Mouse (Mus musculus) heart, embryonic 12.5 days (tissue): ENCODE results near the gene Polr3c. TPM values are rescaled to one million over a fixed set of nuclear protein-coding genes. Genes with fewer than 3 reads are reported as not detected.

Experiments used
- ATAC-seq: fragments of 200-750 bp; cut with Nextera tagmentation; 2 replicates; pipeline ENCODE4 v1.8.0; 2017; ENCODE audit warnings: moderate TSS enrichment, moderate library complexity; ENCODE audit not compliant: insufficient number of reproducible peaks, low FRiP score
- H3K27ac ChIP-seq: fragments of 300-500 bp; sonication (generic); 2 replicates; pipeline ENCODE4 v1.5.1; 2016; ENCODE audit warnings: mild to moderate bottlenecking, moderate library complexity; ENCODE audit not compliant: poor library complexity, severe bottlenecking
- H3K27me3 ChIP-seq: fragments of 300-500 bp; sonication (generic); replicated peaks from 2 replicates; pipeline ENCODE4 v1.6.1; 2016; ENCODE audit warnings: mild to moderate bottlenecking, moderate library complexity
- H3K36me3 ChIP-seq: fragments of 300-500 bp; sonication (generic); 2 replicates; pipeline ENCODE4 v1.6.1; 2016; ENCODE audit warnings: mild to moderate bottlenecking, moderate library complexity
- H3K4me1 ChIP-seq: fragments of 300-500 bp; sonication (generic); replicated peaks from 2 replicates; pipeline ENCODE4 v1.6.1; 2016; ENCODE audit warnings: mild to moderate bottlenecking
- H3K4me2 ChIP-seq: fragments of 300-500 bp; sonication (generic); 2 replicates; pipeline ENCODE4 v1.6.1; 2016; ENCODE audit warnings: mild to moderate bottlenecking, moderate library complexity
- H3K4me3 ChIP-seq: fragments of 300-500 bp; sonication (generic); 2 replicates; pipeline ENCODE4 v1.5.1; 2016; ENCODE audit warnings: mild to moderate bottlenecking
- H3K9ac ChIP-seq: fragments of 300-500 bp; sonication (generic); 2 replicates; pipeline ENCODE4 v1.6.1; 2016; ENCODE audit warnings: mild to moderate bottlenecking, moderate library complexity
- H3K9me3 ChIP-seq: fragments of 300-500 bp; sonication (generic); replicated peaks from 2 replicates; pipeline ENCODE4 v1.6.1; 2016; ENCODE audit warnings: mild to moderate bottlenecking, moderate library complexity
- WGBS: fragments of 180-500 bp; shearing (Covaris S2); methylation state at CpG from one replicate; pipeline ENCODE4 v1.1.7; 2016; 5-methylcytosine and 5-hydroxymethylcytosine counted together
- polyA plus RNA-seq: library from polyadenylated mRNA; unstranded; fragments of >200 nt; fragmentation: Nextera tagmentation; extraction: Ambion mirVana; gene quantifications from 2 replicates; pipeline ENCODE4 v1.2.1, GENCODE M21; 2016

Gene Polr3c
- polyA plus RNA-seq, 1 experiment from 2014 or later: 27.6 TPM

DNA sequence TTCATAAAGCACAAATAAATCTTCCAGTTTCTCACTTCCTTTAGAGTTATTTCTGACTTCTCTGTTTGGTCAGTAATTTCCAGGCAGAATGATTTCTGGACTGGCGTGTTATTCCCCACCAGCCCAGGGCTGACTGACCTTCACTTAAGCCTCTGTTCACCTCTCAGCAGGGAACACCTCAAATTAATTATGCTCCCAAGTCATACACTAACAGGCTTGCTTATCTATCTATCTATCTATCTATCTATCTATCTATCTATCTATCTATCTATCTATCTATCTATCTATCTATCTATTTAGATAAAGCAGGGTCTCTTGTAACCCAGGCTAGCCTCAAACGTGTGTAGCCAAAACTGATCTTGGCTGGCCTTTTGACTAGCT, 18.8 kb downstream of the Polr3c start:
- peak overlapping the region; percentile 50; the same call in 1 of the 2 replicates for H3K4me3 ChIP-seq
- WGBS: 55% methylated on average over 2 of the region's 2 CpGs
- H3K9me3 ChIP-seq: no peaks in the 10 kb centered on the region
- H3K4me2 ChIP-seq: peak overlapping the region; percentile 90
- no peak overlapping the region; the same call in 1 of the 2 replicates for H3K9ac ChIP-seq
- no peaks in the 10 kb centered on the region for H3K27me3 ChIP-seq
- no peak overlapping the region for H3K27ac ChIP-seq
- ATAC-seq: no peak
- peaks cover 5% of the 10 kb centered on the region; the same call in 1 of the 2 replicates for H3K4me1 ChIP-seq
- H3K36me3 ChIP-seq: peaks cover 59% of the 10 kb centered on the region

DNA sequence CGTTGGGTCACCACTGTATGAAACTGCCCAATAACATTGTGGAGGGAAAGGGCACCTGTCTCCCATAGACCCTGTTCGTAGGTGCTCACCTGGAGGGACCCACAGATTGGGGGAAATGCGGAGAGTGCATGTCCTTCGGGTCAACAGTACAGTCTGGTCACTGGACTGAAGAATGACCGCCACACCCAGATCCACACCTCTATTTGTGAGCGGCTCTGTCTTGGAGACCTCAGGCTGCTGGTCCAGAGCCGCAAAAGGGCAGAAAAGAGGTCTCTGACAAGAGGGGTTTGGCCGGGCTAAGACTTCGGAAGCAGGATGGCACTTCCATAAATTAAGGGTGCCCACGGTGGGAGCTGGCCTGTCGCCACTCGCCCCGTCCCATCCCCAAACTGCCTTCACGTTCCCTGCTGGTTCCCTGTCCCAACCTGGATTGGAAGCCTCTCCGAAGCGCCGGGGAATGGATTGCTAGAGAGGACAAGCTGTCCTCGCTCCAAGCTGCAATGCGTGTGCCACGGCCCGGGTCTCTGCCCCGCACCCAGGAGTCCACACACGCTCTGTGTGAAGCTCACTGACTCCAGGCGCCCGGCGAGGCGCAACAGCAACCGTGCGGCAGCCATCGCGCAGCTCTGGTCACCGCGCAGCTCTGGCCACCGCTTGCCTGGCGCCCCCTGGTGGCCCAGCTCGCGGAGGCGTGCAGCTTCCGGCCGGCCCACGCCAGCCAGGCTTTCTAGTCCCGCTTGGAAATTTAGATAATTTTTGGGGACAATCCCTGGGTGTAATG, 19.3 kb downstream of the Polr3c start, which contains the start of gene Nudt17:
TSS of gene Nudt17 (minus strand) at position 660 of the 781 bp plus-strand sequence.
- H3K9me3 ChIP-seq: no peaks in the 10 kb centered on the region
- H3K27me3 ChIP-seq: no peaks in the 10 kb centered on the region
- WGBS: 5% methylated on average over 42 of the region's 42 CpGs
- H3K4me1 ChIP-seq: peaks cover 5% of the 10 kb centered on the region; the same call in 1 of the 2 replicates
- peak; percentile 80 for ATAC-seq
- peaks cover 59% of the 10 kb centered on the region for H3K36me3 ChIP-seq
- peak within 1 kb of the TSS; percentile 72 for H3K9ac ChIP-seq
- H3K4me3 ChIP-seq: peak within 1 kb of the TSS; percentile 50
- peak within 1 kb of the TSS; percentile 90 for H3K4me2 ChIP-seq
- no peak within 1 kb of the TSS for H3K27ac ChIP-seq

DNA sequence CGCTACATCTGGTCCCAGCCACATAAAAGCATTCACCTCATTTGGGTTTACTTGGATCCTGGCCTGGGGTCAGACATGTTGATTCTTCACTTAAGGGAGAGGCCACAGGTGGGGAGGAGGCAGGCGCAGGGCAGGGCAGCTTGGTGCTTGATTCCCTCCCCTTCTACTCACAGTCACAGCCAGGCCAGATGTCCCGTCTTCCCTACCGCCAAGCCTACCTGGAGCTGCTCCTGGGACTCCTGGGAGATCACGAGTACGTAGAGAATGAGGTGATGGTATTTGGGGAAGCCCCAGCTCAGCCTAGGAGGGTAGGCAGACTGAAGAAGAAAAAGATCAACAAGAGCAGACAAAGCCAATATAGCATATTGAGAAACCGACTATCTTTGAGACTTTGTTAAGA, 20.4 kb downstream of the Polr3c start:
- Histone ChIP-seq H3K27ac (no peak overlapping the region), H3K36me3 (peaks cover 56% of the 10 kb centered on the region), H3K4me2 (no peak overlapping the region), H3K4me1 (peaks cover 5% of the 10 kb centered on the region; the same call in 1 of the 2 replicates), H3K9ac (no peak overlapping the region), H3K27me3 (no peaks in the 10 kb centered on the region), H3K4me3 (no peak overlapping the region), H3K9me3 (no peaks in the 10 kb centered on the region)
- no peak for ATAC-seq
- 69% methylated on average over 7 of the region's 7 CpGs for WGBS

DNA sequence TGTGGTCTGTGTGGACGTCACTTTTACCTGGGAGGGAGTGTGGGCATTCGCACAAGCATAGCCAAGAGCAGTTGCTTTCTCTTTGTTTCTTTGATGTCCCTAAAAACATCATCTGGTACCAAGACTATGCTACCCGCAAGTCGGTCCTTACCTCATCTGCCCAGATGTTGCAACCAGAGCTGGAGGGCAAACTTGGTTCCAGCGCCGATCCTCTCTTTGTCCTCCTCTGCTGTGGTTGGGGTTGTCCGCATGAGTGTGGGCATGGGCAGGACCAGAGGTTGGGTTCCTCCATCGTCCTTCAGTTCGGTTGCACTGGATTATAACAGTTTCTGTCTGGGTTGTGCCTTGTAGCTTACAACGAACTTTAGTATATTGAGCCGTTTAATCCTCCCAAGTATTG, 21.2 kb downstream of the Polr3c start:
- ATAC-seq: no peak
- peaks cover 55% of the 10 kb centered on the region for H3K36me3 ChIP-seq
- H3K4me1 ChIP-seq: peaks cover 5% of the 10 kb centered on the region; the same call in 1 of the 2 replicates
- H3K27ac ChIP-seq: no peak overlapping the region
- no peak overlapping the region for H3K9ac ChIP-seq
- no peak overlapping the region for H3K4me3 ChIP-seq
- no peak overlapping the region for H3K4me2 ChIP-seq
- WGBS: 90% methylated on average over 11 of the region's 11 CpGs
- H3K9me3 ChIP-seq: no peaks in the 10 kb centered on the region
- no peaks in the 10 kb centered on the region for H3K27me3 ChIP-seq

DNA sequence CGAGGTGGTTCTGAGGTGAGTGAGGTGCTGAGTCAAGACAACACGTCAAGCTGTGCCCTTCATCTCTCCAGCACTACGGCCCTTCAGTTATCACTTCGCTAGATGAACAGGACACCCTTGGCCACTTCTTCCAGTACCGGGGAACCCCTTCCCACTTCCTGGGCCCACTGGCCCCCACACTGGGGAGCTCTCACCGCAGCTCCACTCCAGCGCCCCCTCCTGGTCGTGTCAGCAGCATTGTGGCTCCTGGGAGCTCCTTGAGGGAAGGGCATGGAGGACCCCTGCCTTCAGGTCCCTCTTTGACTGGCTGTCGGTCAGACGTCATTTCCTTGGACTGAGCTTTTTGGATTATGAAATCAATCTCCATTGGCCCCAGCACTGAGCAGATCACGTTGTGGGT, 22.6 kb downstream of the Polr3c start:
- peaks cover 54% of the 10 kb centered on the region for H3K36me3 ChIP-seq
- no peak for ATAC-seq

DNA sequence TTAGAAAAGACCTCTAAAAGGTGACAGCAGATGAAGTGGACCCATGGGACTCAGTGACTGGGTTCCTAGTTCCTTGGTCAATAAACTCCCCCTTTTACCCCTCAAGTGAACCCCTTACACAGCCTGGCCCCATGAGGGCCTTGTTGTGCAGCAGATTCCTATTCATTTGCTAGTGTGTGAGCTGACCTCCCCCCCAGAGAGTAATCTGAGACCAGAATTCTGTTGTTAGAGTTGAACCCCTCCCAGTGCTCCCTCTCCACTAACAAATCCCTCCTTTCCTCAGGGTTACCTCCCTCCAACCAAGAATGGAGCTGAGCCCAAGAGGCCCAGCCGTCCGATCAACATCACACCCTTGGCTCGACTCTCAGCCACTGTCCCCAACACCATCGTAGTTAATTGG, 26.4 kb downstream of the Polr3c start:
- Histone ChIP-seq H3K4me3 (no peak overlapping the region), H3K9ac (no peak overlapping the region), H3K4me2 (no peak overlapping the region), H3K9me3 (no peaks in the 10 kb centered on the region), H3K27me3 (no peaks in the 10 kb centered on the region), H3K27ac (no peak overlapping the region), H3K4me1 (peaks cover 18% of the 10 kb centered on the region), H3K36me3 (peaks cover 60% of the 10 kb centered on the region)
- ATAC-seq: no peak
- WGBS: 82% methylated on average over 4 of the region's 4 CpGs

More for the DNA sequence above, 22.6 kb downstream of the Polr3c start:
- Histone ChIP-seq H3K4me1 (peaks cover 5% of the 10 kb centered on the region; the same call in 1 of the 2 replicates), H3K9me3 (no peaks in the 10 kb centered on the region), H3K27me3 (no peaks in the 10 kb centered on the region), H3K4me3 (no peak overlapping the region), H3K27ac (no peak overlapping the region), H3K9ac (no peak overlapping the region), H3K4me2 (no peak overlapping the region)
- WGBS: 64% methylated on average over 11 of the region's 11 CpGs

DNA sequence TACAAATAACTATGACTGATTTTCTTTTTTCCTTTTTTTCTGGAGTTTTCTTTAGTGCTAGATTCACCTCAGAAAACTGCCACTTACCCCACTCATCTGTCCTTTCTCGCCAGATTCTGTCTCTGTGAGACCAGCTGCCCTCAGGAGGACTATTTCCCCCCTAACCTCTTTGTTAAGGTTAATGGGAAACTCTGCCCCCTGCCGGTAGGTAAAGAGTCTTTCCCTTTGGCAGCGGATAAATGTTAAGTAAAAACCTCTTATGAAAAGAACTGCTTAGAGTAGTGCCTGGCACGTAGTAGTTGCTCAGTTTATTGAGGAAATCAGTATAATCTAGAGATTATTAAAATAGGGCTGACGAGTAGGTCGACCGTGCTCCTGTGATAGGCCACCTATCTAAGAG, 27.1 kb downstream of the Polr3c start:
- H3K27me3 ChIP-seq: no peaks in the 10 kb centered on the region
- peaks cover 25% of the 10 kb centered on the region for H3K4me1 ChIP-seq
- WGBS: 50% methylated on average over 7 of the region's 7 CpGs

DNA sequence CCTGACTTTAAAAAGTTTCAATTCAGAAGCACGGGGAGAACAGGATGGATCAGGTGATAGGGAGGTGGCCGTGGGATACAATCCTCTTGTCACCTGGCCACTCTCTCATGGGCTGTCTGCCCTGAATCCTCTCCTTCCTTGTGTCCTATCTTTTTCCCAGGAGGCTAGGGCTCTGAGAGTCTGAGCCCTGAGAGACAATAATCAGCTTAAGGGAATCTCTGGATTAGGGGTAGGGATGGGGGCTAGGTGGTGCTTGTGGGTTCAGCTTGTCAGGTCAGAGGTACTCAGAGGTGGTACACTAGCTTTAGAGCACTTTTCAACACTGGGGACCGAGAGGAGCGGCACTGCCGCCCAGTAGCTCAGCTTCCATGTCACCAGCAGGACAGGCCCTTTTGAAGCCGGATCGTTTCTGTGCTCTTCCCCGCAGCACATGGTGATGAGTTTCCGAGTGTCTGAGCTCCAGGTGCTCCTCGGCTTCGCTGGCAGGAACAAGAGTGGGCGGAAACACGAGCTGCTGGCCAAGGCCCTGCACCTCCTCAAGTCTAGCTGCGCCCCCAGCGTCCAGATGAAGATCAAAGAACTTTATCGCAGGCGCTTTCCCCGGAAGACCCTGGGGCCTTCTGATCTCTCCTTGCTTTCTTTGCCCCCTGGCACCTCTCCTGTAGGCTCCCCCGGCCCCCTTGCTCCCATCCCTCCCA, 28.3 kb downstream of the Polr3c start:
- H3K9ac ChIP-seq: no peak overlapping the region
- WGBS: 48% methylated on average over 19 of the region's 19 CpGs
- no peak overlapping the region for H3K4me2 ChIP-seq
- ATAC-seq: no peak
- no peak overlapping the region for H3K27ac ChIP-seq
- H3K27me3 ChIP-seq: no peaks in the 10 kb centered on the region
- H3K4me1 ChIP-seq: peaks cover 31% of the 10 kb centered on the region
- H3K36me3 ChIP-seq: peaks cover 46% of the 10 kb centered on the region
- H3K4me3 ChIP-seq: no peak overlapping the region
- no peaks in the 10 kb centered on the region for H3K9me3 ChIP-seq

More for the DNA sequence above, 27.1 kb downstream of the Polr3c start:
- Histone ChIP-seq H3K4me2 (no peak overlapping the region), H3K9me3 (no peaks in the 10 kb centered on the region), H3K4me3 (no peak overlapping the region), H3K36me3 (peaks cover 58% of the 10 kb centered on the region), H3K27ac (no peak overlapping the region), H3K9ac (no peak overlapping the region)
- no peak for ATAC-seq

DNA sequence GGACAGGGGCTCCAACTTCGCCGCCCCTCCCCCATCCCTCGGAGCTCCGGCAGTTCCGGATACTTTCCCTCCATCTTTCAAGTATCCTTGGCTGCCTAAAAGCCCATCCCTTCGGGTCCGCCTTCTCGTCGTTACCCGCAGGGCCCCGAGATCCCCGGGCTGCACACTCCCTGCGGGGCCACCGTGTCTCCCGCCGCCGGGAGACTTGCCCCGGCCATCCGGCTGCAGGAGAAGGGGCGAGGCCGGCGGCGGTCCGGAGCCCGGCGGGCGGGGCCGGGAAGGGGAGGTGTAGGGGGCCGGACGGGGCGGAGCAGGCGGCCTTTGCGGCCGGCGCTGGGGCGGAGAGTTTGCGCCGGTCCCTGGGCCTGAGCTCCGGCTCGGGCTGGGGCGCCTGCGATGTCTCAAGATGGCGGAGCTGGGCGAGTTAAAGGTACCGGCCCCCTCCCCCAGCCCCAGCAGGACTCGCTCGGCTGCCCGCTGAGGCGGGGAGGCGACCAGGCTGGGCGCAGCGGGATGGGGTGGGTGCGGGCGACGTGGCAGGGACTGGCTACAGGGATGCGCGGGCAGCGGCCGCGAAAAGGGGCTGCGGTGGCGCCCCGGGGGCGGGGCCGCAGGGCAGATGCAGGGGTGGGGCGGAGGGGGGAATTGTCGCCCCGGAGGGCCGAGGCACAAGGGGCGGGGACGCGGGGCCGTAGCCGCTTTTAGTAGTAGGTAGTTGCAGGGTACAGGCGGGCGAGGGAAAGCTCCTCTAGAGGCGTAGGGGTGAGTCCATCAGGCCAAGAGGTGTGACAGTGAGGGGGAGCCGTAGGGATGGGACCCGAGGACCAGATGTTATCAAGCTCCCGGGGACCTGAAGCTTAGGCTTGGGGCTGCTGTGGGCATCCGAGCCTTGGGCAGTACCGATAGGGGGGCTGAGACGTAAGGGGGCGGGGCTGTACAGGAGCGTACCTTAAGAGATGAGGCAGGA, 30.4 kb downstream of the Polr3c start:
- under 1% methylated on average over 85 of the region's 85 CpGs for WGBS
- Histone ChIP-seq H3K9me3 (no peaks in the 10 kb centered on the region), H3K4me2 (peak overlapping the region; percentile 84), H3K4me3 (peak overlapping the region; percentile 76), H3K36me3 (peaks cover 29% of the 10 kb centered on the region), H3K27ac (peak overlapping the region; percentile 92), H3K9ac (peak overlapping the region; percentile 87), H3K4me1 (peaks cover 34% of the 10 kb centered on the region), H3K27me3 (no peaks in the 10 kb centered on the region)
- ATAC-seq: peak; percentile 96

DNA sequence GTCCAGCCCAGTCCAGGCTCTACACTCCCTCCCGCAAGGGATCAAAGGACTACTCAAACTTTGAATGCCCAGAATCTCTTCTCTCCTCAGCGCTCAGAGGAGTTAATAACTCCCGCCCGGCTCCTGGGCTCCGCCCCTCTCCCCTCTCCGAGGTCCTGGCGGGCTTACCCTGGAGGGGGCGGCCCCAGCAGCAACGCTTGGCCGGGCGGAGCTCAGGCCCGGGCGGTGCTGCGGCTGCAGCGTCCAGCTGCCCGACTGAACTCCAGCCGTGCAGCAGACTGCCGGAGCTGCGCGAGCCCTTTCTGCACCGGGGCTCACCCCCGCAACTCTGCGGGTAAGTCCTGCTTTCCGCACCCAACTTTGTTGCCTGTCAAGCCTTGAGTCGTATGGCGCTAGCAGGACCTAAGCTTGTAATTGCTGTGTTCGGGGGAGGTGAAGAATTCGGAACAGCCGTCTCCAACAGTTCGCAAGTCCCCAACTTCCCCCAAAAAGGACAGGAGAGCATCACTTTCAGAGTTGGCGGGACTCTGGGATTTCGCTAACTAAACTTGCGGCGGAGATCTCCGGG, 31.1 kb downstream of the Polr3c start, which contains the start of gene Pias3:
TSS of gene Pias3 (plus strand) at position 187 of the 568 bp plus-strand sequence.
- H3K9me3 ChIP-seq: no peaks in the 10 kb centered on the region
- H3K4me2 ChIP-seq: peak within 1 kb of the TSS; percentile 84
- ATAC-seq: peak; percentile 86
- peaks cover 22% of the 10 kb centered on the region for H3K36me3 ChIP-seq
- H3K9ac ChIP-seq: peak within 1 kb of the TSS; percentile 87
- H3K27ac ChIP-seq: peak within 1 kb of the TSS; percentile 92
- H3K4me3 ChIP-seq: peak within 1 kb of the TSS; percentile 76
- no peaks in the 10 kb centered on the region for H3K27me3 ChIP-seq
- whole genome bisulfite sequencing: under 1% methylated on average over 35 of the region's 35 CpGs
- H3K4me1 ChIP-seq: peaks cover 34% of the 10 kb centered on the region
